Mouse (Mus musculus) urinary bladder, postnatal 25 days (tissue): ENCODE measurements around the gene Phrf1.

Experiments
- DNase-seq: peaks from one replicate; pipeline ENCODE4 v3.0.0; 2022; ENCODE audit warnings: low spot score

Gene Phrf1

DNA sequence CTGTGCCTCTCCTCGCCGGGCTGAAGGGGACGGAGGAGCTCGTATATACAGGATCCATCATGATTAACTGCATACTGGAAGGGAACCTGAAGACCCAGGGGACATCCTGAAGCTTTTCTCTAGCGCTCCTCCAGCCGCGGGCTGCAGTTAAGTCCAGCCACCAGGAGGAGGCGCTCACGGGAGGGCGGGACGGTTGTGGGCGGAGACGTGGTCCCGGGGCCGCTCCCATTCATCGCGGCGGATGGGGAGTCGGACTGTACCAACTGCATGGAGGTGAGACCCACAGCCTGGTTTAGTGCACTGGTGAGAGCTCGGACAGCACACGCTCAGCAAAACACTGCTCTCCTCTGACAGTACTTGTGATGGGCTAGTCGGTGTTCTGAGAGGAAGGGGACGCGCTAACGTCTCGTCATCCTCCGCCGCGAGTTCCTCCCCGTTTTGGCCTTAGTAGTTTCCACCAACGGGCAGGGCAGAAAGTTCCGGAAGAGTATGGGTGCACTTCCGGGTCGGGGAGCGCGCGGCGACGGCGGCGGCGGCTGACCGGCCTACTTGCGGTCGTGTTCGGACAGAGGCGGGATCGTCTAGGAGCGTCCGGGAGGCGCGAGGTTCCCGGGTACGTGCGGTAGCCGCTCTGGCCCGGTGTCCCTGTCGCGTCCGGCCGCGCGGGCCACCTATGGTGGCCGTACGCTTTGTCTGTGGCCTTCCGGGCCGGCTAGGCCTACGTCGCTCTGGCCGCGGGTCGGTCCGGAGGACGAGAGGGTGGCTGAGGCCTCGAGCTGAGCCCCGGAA lies at the start of gene Phrf1:
Gene Phrf1, plus strand, starts transcription at position 506 of the 789 bp plus-strand sequence.
- DNase-seq, result peak; percentile 97

GRCm38 (mm10) chr7:141188194-141188593 lies 40.4 kb upstream of the Phrf1 start:
- no peak for DNase-seq

DNA sequence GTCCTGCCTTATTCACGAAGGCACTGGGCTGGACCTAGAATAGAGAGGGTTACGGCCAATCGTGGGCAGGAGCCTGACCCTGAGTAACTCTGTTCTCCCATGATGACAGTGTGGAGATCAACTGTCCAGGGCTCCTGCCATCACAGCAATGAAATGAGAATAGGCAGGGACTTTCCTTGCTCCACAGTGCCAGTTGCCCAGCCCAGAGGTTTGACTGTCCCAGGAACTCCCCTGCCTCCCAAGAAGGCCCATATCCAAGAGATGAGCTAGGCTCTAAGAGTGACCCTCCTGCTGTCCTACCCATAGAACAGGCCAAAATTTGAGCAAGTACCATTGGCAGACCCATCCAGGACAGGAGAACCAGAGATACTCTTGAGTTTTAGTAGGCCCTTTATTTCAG lies 39.9 kb upstream of the Phrf1 start:
- no peak for DNase-seq

- DNase-seq, result no peak
Observed at GRCm38 (mm10) chr7:141190220-141190619, 38.4 kb upstream of the Phrf1 start.

- DNase-seq, result no peak
Observed at GRCm38 (mm10) chr7:141191036-141191435, 37.5 kb upstream of the Phrf1 start.

DNA sequence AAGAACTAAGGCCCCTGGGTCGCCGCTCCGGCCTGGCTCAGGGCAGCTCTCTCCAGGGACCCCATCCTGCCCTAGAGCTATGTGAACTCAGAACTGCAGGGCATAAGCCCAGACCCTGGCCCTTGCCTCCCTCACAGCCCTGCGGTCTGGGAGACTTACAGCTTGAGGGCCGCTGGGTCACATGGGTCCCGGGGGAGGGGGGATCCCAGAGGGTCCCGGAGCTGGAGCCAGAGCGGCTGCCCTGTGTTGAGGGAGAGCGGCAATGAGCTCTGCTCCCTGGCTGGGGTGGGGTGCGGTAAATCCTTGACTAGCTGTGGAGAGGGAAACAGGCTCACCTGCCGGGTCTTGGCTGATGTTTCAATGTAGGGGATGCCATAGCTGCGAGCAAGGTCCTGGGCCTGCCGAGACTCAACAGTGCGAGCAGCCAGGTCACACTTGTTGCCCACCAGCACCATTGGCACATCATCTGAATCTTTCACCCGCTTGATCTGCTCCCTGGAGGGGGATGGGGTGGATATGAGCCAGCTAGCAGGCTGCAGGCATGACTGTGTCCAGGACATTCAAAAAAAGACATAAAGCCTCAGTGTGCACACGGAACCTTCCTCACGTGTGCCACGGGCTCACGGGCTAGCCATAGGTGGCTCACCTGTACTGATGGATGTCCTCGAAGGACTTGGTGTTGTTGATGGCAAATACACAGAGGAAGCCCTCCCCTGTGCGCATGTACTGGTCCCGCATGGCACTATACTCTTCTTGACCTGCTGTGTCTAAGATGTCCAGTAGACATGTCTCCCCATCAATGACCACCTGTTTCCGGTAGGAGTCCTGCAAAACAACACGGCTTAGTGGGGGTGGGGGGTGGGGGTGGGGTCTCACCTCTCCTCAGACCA lies 36.5 kb upstream of the Phrf1 start:
- DNase-seq, result no peak

DNA sequence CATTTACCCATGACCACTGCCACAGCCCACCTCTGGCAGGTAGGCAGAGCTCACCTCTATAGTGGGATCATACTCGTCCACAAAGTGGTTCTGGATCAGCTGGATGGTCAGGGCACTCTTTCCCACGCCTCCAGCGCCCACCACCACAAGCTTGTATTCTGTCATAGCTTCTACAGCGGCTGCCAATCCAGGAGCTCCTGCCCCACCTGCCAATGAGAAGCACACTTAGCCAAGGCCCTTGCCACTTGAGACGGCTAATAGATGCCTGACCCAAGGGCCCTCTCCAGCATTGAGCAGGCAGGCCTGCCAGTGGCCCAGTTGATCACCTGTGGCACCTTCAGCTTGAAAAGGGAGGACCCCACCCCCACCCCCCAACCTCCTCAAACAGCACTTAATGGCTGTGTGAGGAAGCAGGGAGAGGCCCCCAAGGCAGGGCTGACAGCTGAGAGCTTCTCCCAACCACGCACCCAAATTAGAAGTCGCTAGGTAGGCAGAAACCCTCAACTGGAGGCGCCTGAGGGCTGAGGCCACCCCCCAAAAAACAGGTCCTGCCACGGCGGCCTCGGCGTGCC lies 35.7 kb upstream of the Phrf1 start:
- no peak for DNase-seq

DNA sequence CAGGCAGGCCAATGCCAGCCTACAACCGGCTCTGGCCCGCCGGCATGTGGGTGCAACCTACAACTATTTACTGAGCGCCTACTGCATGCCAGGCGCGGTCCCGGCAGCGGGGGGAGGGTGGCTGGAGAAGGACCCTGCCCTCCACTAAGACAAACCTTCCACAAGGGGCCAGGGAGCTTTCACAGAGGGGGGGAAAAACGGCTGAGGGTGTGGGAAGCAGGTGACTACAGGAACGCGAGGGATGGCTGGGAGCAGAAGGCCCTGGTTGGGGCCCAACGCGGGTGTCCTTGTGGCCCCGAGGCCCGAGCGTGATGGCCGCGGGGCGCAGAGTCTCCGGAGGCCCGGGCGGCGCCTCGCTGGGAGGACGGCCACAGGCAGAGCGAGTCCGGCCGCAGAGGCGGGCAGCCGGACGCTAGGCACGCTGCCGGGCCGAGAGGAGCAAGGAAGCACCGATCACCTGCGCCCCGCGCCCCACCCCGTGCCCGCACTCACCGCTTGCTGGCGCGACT lies 35.2 kb upstream of the Phrf1 start:
- DNase-seq, result peak; percentile 70

- peak; percentile 97 for DNase-seq
Observed at GRCm38 (mm10) chr7:141193948-141194347, 34.6 kb upstream of the Phrf1 start, which contains the start of the genes Hras and Lrrc56. Hras (minus strand) TSS chr7:141194005. Lrrc56 (plus strand) TSS chr7:141194157.

DNA sequence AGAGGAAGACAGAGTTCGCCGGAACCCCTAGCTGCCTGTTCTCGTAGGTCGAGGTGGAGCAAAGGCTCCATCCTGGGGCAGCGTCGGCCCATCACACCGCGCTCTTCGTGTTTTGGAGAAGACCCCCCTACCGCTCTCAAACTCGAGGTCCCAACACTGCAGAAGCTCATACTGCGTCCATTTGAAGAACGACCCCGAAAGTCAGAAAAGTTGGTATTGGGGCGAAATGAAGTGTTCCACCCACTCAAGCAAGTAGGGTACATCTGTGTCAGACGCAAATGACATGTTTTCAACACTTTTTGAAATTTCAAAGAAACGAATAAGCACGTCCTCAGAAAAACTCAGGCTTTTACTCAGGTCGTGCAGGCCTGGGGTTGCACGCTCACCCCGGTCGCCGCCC lies 34.2 kb upstream of the Phrf1 start:
- no peak for DNase-seq

DNA sequence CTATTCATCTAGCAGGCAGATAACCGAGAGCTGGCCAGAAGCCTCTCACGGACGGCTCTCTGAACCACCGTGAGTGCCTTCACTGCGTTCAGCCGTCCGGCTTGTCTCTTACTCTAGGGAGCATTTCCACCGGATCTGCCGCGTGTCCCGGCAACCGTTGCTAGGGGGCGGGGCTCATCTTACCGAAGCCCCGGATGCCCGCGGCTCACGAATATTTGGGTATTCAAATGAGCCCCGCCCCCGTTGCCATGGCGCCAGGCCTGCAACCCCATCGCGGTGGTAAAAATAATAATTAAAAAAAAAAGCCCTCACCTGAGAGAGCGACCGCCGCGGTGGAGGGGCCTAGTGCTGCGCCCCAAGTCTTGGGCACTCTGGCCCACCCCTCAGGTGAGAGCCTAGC lies 33.8 kb upstream of the Phrf1 start:
- DNase-seq, result peak; percentile 94

GRCm38 (mm10) chr7:141195754-141196153 lies 32.8 kb upstream of the Phrf1 start:
- DNase-seq, result no peak

DNA sequence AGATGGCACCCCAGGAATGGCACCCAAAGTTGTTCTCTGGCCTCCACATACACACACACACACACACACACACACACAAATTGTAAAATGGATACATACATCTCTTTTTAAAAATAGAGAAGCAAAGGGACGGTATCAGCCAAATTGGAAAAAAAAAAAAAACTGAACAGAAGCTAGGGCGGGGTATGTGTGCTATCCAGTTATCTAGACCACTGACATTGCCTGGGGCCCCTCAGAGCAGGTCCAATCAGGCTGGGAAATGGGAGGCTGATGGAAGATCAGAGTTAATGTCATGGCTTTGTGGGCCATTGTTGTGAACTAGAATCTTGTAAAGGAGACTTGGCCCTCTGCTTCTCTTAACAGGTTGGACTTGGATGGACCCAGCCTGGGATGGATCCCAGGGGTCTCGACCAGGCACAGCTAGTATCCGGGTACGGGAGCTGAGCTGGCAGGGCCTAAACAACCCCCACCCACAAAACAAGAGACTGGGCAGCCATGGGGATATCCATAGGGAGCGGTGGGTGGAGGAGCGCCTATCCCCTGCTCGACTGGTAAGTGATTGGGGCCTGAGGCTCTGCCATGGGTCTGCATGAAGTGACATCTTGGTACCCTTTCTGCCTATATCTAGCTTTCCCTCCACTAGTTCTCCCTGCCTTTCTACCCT lies 31.8 kb upstream of the Phrf1 start:
- no peak for DNase-seq

DNA sequence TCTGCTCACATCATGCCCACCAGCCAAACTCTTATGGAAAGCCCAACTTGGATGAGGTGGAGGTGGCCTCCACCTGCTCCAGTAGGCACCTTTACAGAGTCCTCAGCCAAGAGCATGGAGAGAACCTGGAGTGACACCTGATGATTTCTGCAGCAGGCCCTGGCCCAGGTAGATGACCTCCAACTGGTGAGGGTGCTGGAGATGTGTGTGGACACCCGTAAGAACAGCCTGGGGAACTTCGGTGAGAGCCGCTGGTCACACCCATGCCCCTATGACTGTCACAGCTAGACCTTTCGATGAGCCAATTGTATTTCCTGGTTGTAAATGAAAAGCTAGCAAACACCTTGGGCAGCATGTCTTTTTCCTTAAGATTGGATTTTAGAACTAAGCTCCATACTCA lies 30.5 kb upstream of the Phrf1 start:
- DNase-seq, result no peak

GRCm38 (mm10) chr7:141204546-141204945 lies 24.0 kb upstream of the Phrf1 start:
- no peak for DNase-seq

DNA sequence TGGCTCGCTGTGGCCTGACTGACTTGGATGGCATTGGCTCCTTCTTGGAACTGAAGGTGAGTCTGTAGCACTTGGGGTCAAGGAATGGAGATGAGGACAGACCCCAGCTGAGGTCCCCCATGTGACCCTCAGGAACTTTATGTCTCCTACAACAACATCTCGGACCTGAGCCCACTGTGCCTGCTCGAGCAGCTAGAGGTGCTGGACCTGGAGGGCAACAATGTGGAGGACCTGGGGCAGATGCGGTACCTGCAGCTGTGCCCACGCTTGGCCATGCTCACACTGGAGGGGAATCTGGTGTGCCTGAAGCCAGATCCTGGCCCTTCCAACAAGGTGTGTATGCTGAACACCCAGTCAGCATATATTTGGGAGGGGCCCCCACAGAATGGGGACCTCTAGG lies 23.1 kb upstream of the Phrf1 start:
- no peak for DNase-seq

DNA sequence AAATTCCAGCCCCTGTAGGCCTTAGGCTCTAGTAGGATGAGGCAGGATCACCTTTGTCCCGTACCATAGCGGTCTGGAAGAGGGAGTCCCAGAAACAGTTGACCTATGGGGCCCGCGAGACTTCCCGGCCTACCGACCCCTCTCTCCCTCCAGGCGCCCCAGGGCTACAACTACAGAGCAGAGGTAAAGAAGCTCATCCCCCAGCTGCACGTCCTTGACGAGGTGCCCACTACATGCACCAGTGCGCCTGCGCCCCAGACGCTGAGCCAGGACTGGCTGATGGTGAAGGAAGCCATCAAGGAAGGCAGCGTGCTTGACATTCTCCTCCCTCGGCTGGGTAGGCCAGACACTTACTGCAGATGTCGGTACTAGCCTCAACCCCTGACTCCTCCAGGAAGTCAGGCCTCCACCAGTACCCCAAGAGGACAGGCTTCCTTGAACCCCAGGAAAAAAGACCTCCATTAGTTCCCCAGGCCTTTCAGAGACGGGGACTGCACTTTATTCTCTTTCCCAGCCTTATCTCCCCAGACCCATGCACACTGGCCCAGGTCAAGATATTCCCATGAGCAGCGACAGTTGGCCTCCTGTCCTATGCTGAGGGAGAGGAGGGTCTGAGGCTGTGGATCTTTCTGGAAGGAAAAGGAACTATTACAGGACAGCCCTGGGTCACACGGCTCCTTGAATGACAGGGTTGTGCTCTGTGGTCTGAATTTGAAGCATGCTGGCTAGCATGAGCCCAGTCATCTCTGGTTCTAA lies 22.2 kb upstream of the Phrf1 start:
- DNase-seq, result no peak

DNA sequence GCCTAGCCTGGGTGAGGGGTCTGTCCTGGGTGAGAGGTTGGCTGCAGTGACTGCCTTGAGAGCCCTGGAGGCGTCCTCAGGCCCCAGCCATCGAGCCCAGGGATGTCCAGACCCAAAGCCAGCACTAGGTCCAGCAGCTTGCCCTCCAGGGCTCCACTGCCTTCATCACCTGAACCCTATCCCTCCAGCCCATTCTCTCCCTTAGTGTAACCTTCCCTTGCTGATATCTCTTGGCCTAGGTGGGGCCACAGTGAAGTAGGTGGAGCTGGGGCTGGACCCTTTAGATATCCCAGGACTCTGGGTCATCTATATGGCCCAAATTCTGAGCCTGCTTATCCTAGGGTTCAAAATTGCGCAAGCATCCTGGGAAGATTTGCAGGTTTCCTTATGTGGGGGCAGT lies 19.1 kb upstream of the Phrf1 start:
- DNase-seq, result no peak

DNA sequence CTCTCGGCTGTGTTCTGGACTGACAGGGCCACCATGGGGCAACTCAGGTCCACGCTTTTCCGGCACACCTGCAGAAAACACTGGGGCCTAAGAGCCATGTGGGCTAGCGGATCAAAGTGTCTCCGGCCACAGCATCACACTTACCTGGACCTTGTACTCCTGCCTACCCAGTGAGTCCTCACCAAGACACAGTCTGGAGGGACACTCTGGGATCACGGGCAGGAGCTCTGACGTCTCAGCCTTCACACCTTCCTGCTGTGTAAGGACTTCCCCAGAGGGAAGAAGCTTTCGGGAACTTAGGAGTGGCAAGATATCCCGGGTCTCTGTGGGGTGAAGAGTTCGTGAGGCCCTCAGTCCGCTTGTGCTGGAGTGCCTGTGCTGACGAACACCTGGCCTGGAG lies 18.4 kb upstream of the Phrf1 start:
- DNase-seq, result no peak

DNA sequence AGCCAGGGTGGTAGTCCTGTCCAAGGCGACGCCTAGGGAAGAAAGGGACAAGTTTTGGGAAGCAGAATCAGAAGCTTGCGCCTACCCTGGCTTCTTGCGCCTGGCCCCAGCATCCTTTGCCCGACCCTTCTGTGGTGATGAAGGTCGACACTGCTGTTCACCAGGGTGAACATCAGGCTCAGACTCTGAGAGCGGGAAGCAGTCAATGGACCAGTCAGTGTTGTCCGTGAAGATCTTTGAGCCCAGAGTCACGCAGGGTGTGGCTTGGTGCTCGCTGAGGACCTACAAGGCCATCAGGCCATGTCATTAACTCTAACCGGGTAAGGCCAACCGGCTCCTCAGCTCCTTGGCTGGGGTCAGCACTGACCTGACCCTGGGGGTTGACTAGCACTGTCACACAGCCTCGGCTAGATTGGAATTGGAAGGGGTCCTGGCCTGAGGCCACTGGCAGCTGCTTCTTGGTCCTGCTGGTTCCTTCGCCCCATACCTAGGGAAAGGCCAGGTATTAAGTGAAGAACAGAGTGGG lies 17.9 kb upstream of the Phrf1 start:
- no peak for DNase-seq

- no peak for DNase-seq
Observed at GRCm38 (mm10) chr7:141213133-141213532, 15.5 kb upstream of the Phrf1 start.
